Mouse (Mus musculus) heart, embryonic 16.5 days (tissue): ENCODE measurements around the gene Olfr606. TPM values are rescaled to one million over a fixed set of nuclear protein-coding genes. Genes with fewer than 3 reads are reported as not detected.

Experiments used
- microRNA-seq: library from miRNA; unstranded; fragments of <30 nt; microRNA quantifications from one replicate; pipeline ENCODE4, GENCODE M21; 2017
- polyA plus RNA-seq: library from polyadenylated mRNA; unstranded; fragments of >200 nt; fragmentation: Nextera tagmentation; extraction: Ambion mirVana; gene quantifications from 2 replicates; pipeline ENCODE4 v1.2.1, GENCODE M21; 2015

Gene Olfr606
- polyA plus RNA-seq, 1 experiment from 2014 or later: not detected

Small RNAs within 50 kb of the gene (microRNA-seq; reads per million reads assigned to microRNA genes)
- gene Gm25774: not detected

Other genes starting within 250 kb of the Olfr606 start
- not detected in 2 replicates for gene Olfr593, start 237.2 kb upstream of the Olfr606 start, polyA plus RNA-seq
- not detected in 2 replicates for gene Olfr594, start 232.1 kb upstream of the Olfr606 start, polyA plus RNA-seq
- gene Usp17ld, start 196.5 kb upstream of the Olfr606 start, polyA plus RNA-seq: not detected in 2 replicates
- gene Olfr596, start 143.4 kb upstream of the Olfr606 start, polyA plus RNA-seq: not detected in 2 replicates
- gene Olfr597, start 132.7 kb upstream of the Olfr606 start, polyA plus RNA-seq: not detected in 2 replicates
- gene Olfr598, start 125.5 kb upstream of the Olfr606 start, polyA plus RNA-seq: not detected in 2 replicates
- gene Olfr599, start 113.1 kb upstream of the Olfr606 start, polyA plus RNA-seq: not detected in 2 replicates
- not detected in 2 replicates for gene Olfr600, start 99.4 kb upstream of the Olfr606 start, polyA plus RNA-seq
- gene Olfr601, start 86.4 kb upstream of the Olfr606 start, polyA plus RNA-seq: not detected in 2 replicates
- gene Olfr603, start 62.9 kb upstream of the Olfr606 start, polyA plus RNA-seq: not detected in 2 replicates
- gene Usp17lc, start 34.0 kb upstream of the Olfr606 start, polyA plus RNA-seq: not detected in 2 replicates
- not detected in 2 replicates for gene Olfr605, start 3.6 kb upstream of the Olfr606 start, polyA plus RNA-seq
- 0.32 and 0.55 TPM in 2 replicates for gene Olfr607, start 15.1 kb downstream of the Olfr606 start, polyA plus RNA-seq
- gene Olfr608, start 20.8 kb downstream of the Olfr606 start, polyA plus RNA-seq: 0.91 and 1.2 TPM in 2 replicates
- not detected in 2 replicates for gene Olfr609, start 49.0 kb downstream of the Olfr606 start, polyA plus RNA-seq
- gene Olfr610, start 63.1 kb downstream of the Olfr606 start, polyA plus RNA-seq: not detected in 2 replicates
- gene Olfr611, start 71.8 kb downstream of the Olfr606 start, polyA plus RNA-seq: not detected in 2 replicates
- gene Olfr612, start 93.7 kb downstream of the Olfr606 start, polyA plus RNA-seq: not detected in 2 replicates
- gene Olfr613, start 99.0 kb downstream of the Olfr606 start, polyA plus RNA-seq: not detected in 2 replicates
- gene Olfr615, start 107.0 kb downstream of the Olfr606 start, polyA plus RNA-seq: not detected in 2 replicates
- gene Olfr616, start 120.1 kb downstream of the Olfr606 start, polyA plus RNA-seq: not detected in 2 replicates
- not detected in 2 replicates for gene Olfr617, start 124.0 kb downstream of the Olfr606 start, polyA plus RNA-seq
- not detected in 2 replicates for gene Olfr618, start 141.1 kb downstream of the Olfr606 start, polyA plus RNA-seq
- gene Olfr619, start 151.5 kb downstream of the Olfr606 start, polyA plus RNA-seq: not detected in 2 replicates
- not detected in 2 replicates for gene Olfr620, start 163.5 kb downstream of the Olfr606 start, polyA plus RNA-seq
- gene Olfr622, start 193.7 kb downstream of the Olfr606 start, polyA plus RNA-seq: not detected in 2 replicates
- gene Olfr623, start 214.7 kb downstream of the Olfr606 start, polyA plus RNA-seq: not detected in 2 replicates
- 0.03 and 0.04 TPM in 2 replicates for gene Olfr624, start 222.1 kb downstream of the Olfr606 start, polyA plus RNA-seq
- not detected in 2 replicates for gene Olfr625-ps1, start 233.7 kb downstream of the Olfr606 start, polyA plus RNA-seq